Mouse (Mus musculus): Measurements from ENCODE around the gene Mast1. TPM values are rescaled to one million over a fixed set of nuclear protein-coding genes. Genes with fewer than 3 reads are reported as not detected.

Mast1 gene
- total and polyA plus RNA-seq, 3 experiments = 0.21 to 0.34 TPM; not detected in 1

DNA sequence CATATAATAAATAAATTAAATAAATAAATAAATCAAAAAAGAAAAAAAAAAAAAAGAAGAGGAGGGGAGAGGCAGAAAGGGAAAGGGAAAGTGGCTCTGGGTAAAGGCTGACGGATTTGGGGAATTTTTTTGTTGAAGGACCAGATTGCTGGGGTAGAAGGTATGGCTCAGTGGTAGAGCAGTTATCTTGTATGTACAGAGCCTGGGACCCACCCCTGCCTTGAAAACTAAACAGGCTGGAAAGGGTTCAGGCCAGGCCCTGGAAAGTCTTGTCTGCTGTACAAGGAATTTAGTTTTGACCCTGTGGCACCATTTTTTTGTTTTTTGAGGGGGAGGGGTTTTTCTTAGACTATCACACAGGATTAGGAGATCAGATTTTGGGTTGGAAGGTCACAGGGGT is 58.2 kb downstream of the Mast1 start:
- H3K79me2 ChIP-seq (replicated peaks; ENCODE audit: control insufficient read depth, extremely low read depth, insufficient read depth, poor library complexity, severe bottlenecking) = no peaks in the 10 kb centered on the region
- H3K27me3 ChIP-seq (replicated peaks) = no peaks in the 10 kb centered on the region
- H3K36me3 ChIP-seq (replicated peaks in 1 of 2; ENCODE audit: control insufficient read depth in 1 of 2, insufficient read depth in 1 of 2, low read length in 1 of 2) = peaks cover 0 to 20% of the 10 kb centered on the region in 2 experiments
- no peak for TF ChIP-seq BHLHE40 (IDR thresholded peaks at IDR 0.05; ENCODE audit: low read depth, low read length)
- TF ChIP-seq CHD2 (IDR thresholded peaks at IDR 0.05; ENCODE audit: low read length) = no peak
- TF ChIP-seq POLR2A (IDR thresholded peaks at IDR 0.05; ENCODE audit: low read depth, low read length) = no peak
- no peak for TF ChIP-seq RAD21 (IDR thresholded peaks at IDR 0.05; ENCODE audit: low read depth, low read length)
- TF ChIP-seq MXI1 (IDR thresholded peaks at IDR 0.05; ENCODE audit: low read depth, low read length) = no peak
- no peak for TF ChIP-seq JUND (conservative IDR thresholded peaks at IDR 0.05; ENCODE audit: low read depth, low read length)
- TF ChIP-seq CHD1 (IDR thresholded peaks at IDR 0.05; ENCODE audit: low read depth, low read length) = no peak
- no peak for TF ChIP-seq UBTF (IDR thresholded peaks at IDR 0.05; ENCODE audit: low read depth, low read length)
- no peak for TF ChIP-seq ZC3H11A (IDR thresholded peaks at IDR 0.05; ENCODE audit: low read depth, low read length)
- no peak for TF ChIP-seq ZMIZ1 (IDR thresholded peaks at IDR 0.05; ENCODE audit: low read depth, low read length)
- TF ChIP-seq ZNF384 (IDR thresholded peaks at IDR 0.05; ENCODE audit: low read depth, low read length) = no peak
- TF ChIP-seq NELFE (IDR thresholded peaks at IDR 0.05; ENCODE audit: low read depth, low read length) = no peak
- TF ChIP-seq E2F4 (IDR thresholded peaks at IDR 0.05; ENCODE audit: insufficient replicate concordance, low read depth, low read length) = no peak
- no peak for TF ChIP-seq CTCF (conservative IDR thresholded peaks at IDR 0.05 in 1 of 2, IDR thresholded peaks at IDR 0.05 in 1 of 2; ENCODE audit: low read depth in 2 of 2, low read length in 2 of 2)
- in situ Hi-C loops (cut with MboI; ENCODE audit: low pct_ligation_motif_present, low pct_unique_long_range_greater_than_20kb, low sequenced_read_pairs) = no loop called here
- H3K4me1 ChIP-seq (ENCODE audit: control insufficient read depth in 1 of 2, insufficient read depth in 2 of 2) = no peaks in the 10 kb centered on the region
- no peak overlapping the region for H3K9ac ChIP-seq (ENCODE audit: insufficient read depth, low read depth)
- H3K4me2 ChIP-seq (ENCODE audit: insufficient read depth, low read depth, poor library complexity, severe bottlenecking) = no peak overlapping the region
- H3K9me3 ChIP-seq (replicated peaks; ENCODE audit: low read length) = no peaks in the 10 kb centered on the region
- H3K4me3 ChIP-seq (replicated peaks in 1 of 3; ENCODE audit: low read depth in 2 of 3, low read length in 2 of 3, poor library complexity in 1 of 3) = no peak overlapping the region
- DNase-seq (ENCODE audit: extremely low read depth) = no peak
- dilution Hi-C loops (cut with MboI; ENCODE audit: extremely low pct_ligation_motif_present, extremely low pct_unique_long_range_greater_than_20kb, low sequenced_read_pairs) = no loop called here
- no peak overlapping the region for H3K27ac ChIP-seq (ENCODE audit: insufficient read depth, low read depth)

DNA sequence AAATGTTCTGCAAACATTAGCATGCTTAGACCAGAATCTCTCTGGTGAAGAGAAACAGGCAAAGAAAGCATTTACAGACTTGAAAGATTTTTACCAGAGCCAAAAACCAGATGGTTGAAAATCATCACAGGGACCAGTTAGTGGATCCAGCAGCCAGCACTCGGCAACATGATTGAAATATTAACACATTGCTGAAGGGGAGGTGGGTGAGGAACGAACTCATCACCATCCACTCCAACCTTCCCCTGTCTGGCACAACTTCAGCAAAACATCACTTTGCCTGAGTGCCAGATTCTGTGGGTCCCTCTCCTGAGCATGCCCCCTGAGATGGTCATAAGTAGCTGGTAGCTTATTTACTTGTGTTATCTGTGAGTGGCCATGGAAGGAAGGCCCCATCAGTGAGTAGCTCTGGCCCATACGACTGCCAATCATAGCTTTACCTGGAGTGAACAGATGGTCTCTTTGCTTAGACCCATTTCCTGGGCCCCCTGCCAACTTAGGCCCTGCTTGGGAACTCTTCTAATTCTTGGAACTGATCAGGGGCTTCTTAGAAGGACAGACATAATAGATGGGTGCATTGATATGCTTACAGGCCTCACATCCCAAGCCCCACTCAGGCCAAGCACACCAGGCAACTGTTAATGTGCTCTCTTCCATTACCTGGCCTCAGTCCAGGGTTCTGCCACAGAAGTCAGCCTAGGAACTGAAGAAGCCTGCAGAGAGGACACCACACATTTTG is 59.7 kb downstream of the Mast1 start:
- no peaks in the 10 kb centered on the region for H3K9me3 ChIP-seq (replicated peaks; ENCODE audit: low read length)
- H3K27ac ChIP-seq (ENCODE audit: insufficient read depth, low read depth) = no peak overlapping the region
- TF ChIP-seq GABPA (IDR thresholded peaks at IDR 0.05; ENCODE audit: insufficient replicate concordance, low read depth, low read length) = no peak
- no peak for TF ChIP-seq EP300 (IDR thresholded peaks at IDR 0.05; ENCODE audit: low read length)
- TF ChIP-seq ZC3H11A (IDR thresholded peaks at IDR 0.05; ENCODE audit: low read depth, low read length) = no peak
- TF ChIP-seq TBP (conservative IDR thresholded peaks at IDR 0.05; ENCODE audit: low read depth, low read length) = no peak
- no peak for TF ChIP-seq USF1 (IDR thresholded peaks at IDR 0.05; ENCODE audit: low read depth, low read length)
- TF ChIP-seq ZNF384 (IDR thresholded peaks at IDR 0.05; ENCODE audit: low read depth, low read length) = no peak
- no peak for TF ChIP-seq E2F4 (IDR thresholded peaks at IDR 0.05; ENCODE audit: insufficient replicate concordance, low read depth, low read length)
- no peak for TF ChIP-seq PAX5 (IDR thresholded peaks at IDR 0.05; ENCODE audit: low read length)
- TF ChIP-seq TCF12 (IDR thresholded peaks at IDR 0.05; ENCODE audit: low read depth, low read length) = no peak
- no peak for TF ChIP-seq IRF4 (IDR thresholded peaks at IDR 0.05; ENCODE audit: low read depth, low read length)
- TF ChIP-seq SIN3A (IDR thresholded peaks at IDR 0.05; ENCODE audit: low read length) = no peak
- TF ChIP-seq POLR2A (IDR thresholded peaks at IDR 0.05; ENCODE audit: low read depth, low read length) = no peak
- TF ChIP-seq MEF2A (IDR thresholded peaks at IDR 0.05; ENCODE audit: borderline replicate concordance, low read depth, low read length) = no peak
- TF ChIP-seq MYC (IDR thresholded peaks at IDR 0.05; ENCODE audit: low read depth, low read length) = no peak
- no peaks in the 10 kb centered on the region for H3K4me1 ChIP-seq (ENCODE audit: control insufficient read depth in 1 of 2, insufficient read depth in 2 of 2)
- no peak overlapping the region for H3K4me3 ChIP-seq (replicated peaks in 1 of 3; ENCODE audit: low read depth in 2 of 3, low read length in 2 of 3, poor library complexity in 1 of 3)
- peaks cover 3 to 25% of the 10 kb centered on the region in 2 experiments for H3K36me3 ChIP-seq (replicated peaks in 1 of 2; ENCODE audit: control insufficient read depth in 1 of 2, insufficient read depth in 1 of 2, low read length in 1 of 2)
- H3K9ac ChIP-seq (ENCODE audit: insufficient read depth, low read depth) = no peak overlapping the region
- H3K4me2 ChIP-seq (ENCODE audit: insufficient read depth, low read depth, poor library complexity, severe bottlenecking) = no peak overlapping the region
- dilution Hi-C loops (cut with MboI; ENCODE audit: extremely low pct_ligation_motif_present, extremely low pct_unique_long_range_greater_than_20kb, low sequenced_read_pairs) = no loop called here
- no peaks in the 10 kb centered on the region for H3K79me2 ChIP-seq (replicated peaks; ENCODE audit: control insufficient read depth, extremely low read depth, insufficient read depth, poor library complexity, severe bottlenecking)
- in situ Hi-C loops (cut with MboI; ENCODE audit: low pct_ligation_motif_present, low pct_unique_long_range_greater_than_20kb, low sequenced_read_pairs) = no loop called here
- no peaks in the 10 kb centered on the region for H3K27me3 ChIP-seq (replicated peaks)
- DNase-seq (ENCODE audit: extremely low read depth) = no peak

Measured in CH12.LX (cell line).